Mouse (Mus musculus) B cell, adult 67 days (primary cell): ENCODE measurements around the gene Asic1. TPM values are rescaled to one million over a fixed set of nuclear protein-coding genes. Genes with fewer than 3 reads are reported as not detected.

Experiments
- total RNA-seq, 2 experiments: library from RNA; stranded (reverse); gene quantifications; 4 replicates each; pipeline ENCODE4 v1.2.4; 2023

The Asic1 gene
- not detected for total RNA-seq

DNA sequence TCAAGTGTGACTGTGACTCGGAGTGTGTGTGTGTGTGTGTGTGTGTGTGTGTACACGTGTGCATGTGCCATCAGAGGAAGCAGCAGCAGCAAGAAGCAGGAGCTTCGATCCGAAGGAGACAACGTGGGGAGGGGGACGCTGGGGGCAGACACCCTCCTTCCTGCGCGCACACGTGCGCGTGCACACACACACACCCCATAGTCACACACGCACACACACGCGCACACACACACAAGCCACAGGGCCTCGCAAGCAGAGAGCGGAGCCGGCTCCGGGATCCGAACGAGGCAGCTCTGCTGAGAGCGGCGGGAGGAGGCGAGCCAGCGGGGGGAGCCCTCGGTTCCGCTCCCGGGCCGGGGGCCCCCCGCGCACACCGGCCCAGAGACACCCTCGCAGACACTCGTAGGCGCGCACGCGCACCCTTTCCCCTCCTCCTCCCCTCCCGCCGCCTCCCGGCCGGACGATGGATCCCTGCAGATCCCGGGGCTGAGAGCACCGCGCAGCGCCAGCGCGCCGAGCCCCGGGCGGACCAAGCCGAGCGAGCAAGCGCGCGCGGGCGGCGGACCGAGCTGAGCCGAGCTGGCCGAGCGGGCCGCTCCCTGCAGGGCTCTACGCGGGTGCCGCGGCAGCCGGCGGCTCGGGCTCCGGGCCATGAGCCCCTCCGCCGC lies at the start of gene Asic1:
Gene Asic1, plus strand, starts transcription at position 215 of the 668 bp plus-strand sequence.

DNA sequence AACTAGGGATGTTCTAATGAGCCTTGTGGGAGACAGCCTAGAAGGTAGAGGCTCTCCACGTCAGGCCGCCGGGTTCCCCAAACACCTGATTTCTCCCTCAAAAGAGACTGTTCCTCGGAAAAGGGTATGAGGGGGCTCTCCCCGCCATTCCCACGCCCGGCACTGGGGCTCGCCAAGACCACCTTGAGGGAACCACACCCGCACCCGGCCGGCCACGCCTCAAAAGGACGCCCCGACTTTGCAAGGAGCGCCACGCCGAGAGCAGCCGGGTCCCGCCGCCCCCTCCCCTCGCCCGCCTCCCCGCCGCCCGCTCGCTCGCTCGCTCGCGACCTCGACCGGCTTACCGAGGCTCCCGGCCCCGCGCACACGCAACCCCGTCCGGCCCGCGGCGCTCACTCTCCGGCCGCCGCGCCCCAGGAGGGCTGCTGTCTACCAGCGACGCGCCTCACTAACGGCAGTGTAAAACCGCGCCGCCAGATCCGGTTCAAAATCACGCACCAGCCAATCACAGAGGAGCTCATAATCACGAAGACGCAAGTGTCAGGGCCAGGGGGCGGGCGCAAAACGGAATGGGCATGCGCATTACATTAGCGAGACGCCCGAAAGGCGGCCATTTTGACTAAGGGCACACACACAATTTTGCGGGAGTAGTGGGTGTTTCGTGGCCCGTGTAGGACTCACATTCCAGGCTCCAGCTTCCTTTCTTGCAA lies 18.9 kb upstream of the Asic1 start, which contains the start of gene Racgap1:
Gene Racgap1, minus strand, starts transcription at position 494 of the 710 bp plus-strand sequence.

DNA sequence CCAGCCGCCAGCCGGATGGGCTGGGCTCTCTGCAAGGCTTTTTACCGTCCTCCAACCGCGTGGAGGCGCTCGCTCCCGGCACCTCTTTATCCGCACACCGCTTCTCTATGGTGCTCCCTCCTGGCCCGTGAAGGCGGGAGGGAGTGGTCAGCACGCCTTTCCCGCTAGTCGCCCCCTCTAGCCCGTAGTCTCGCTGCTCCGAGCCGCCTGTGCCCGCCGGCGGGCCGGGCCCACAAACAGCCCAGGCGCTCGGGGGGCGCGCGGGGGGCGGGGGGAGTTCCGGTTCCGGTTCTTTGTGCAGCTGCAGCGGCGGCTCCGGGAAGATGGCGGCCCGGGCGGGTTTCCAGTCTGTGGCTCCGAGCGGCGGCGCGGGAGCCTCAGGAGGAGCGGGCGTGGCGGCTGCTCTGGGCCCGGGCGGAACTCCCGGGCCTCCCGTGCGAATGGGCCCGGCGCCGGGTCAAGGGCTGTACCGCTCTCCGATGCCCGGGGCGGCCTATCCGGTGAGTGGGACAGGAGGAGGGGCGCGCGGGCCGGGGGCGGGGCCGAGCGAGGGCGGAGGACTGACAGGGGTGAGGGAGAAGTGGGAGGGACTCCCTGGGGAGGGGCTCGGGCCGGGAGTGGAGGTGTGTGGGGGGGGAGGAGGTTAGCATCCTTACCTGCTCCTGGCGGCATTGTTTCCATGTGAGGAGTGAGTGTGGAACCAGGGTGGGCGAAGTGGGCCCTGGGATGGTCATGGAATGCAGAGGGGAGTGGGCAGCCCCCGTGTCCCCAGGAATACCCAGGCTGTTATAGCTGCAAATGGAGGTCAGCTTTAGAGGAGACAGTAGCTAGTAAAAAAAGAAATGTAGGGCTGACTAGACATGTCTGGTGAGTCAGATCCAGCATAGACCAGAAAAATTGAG lies 32.1 kb downstream of the Asic1 start, which contains the start of gene Smarcd1:
Gene Smarcd1, plus strand, starts transcription at position 131 of the 902 bp plus-strand sequence.

DNA sequence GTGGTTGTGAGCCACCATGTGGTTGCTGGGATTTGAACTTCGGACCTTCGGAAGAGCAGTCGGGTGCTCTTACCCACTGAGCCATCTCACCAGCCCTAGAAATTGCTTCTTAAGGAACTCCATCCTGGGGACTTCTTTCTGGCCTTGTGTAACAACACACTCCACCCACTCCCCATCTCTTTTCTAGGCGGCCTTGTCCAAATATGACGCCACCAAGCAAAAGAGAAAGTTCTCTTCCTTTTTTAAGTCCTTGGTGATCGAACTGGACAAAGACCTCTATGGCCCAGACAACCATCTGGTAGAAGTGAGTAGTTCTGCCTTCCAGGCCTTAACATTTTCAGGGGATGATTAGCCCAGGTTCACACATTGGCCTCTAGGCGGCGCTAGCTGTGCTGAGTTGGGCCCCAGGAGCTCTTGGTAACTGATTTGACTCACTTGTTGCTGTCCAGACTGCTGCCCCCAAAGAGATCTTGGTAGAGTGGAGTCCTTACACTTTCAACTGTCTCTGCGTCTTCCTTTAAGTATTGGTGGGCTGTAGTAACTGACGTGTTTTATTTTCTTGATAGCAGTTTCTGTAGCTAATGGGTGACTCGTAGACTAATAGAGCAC lies 35.4 kb downstream of the Asic1 start, which contains the start of gene Gm17349:
Gene Gm17349, minus strand, starts transcription at position 51 of the 609 bp plus-strand sequence.

DNA sequence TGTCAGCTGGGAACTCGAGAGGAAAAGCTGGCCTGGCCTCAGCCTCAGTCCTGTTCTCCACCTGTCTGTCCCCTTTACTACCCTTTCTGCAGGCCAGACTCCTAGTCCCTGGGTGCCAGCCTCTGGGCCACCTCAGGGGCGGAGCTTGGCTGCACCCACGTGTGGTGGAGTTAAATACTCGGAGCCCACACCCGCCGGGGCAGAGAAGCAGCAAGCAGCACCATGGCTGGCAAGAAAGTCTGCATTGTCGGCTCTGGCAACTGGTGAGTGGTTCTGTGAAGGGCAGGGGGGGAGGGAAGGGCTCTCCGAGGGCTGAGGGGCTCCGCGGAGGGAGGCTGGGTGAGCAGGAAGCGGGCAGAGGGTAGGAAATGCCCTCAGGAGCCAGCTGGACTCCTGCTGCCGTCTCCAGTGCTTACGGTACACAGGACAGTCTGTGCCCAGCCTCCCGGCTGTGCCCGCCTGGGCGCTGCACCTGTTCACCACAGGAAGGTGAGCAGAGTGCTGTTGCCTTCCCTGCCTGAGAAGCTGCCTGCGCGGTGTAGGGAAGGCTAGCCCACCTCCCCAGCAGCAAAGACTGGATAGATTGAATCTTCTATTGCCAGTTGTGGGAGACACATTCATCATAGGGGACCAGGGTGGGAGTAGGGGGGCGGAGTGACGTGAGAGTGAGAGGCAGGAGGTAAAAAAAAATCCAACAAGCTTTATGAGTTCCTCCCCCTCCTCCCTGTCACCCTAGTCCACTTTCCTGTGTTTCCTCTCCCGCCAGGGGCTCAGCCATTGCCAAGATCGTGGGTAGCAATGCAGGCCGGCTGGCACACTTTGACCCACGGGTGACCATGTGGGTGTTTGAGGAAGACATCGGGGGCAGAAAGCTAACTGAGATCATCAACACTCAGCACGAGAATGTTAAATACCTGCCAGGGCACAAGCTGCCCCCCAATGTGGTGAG lies 47.5 kb downstream of the Asic1 start, which contains the start of gene Gpd1:
Gene Gpd1, plus strand, starts transcription at position 130 of the 949 bp plus-strand sequence.

DNA sequence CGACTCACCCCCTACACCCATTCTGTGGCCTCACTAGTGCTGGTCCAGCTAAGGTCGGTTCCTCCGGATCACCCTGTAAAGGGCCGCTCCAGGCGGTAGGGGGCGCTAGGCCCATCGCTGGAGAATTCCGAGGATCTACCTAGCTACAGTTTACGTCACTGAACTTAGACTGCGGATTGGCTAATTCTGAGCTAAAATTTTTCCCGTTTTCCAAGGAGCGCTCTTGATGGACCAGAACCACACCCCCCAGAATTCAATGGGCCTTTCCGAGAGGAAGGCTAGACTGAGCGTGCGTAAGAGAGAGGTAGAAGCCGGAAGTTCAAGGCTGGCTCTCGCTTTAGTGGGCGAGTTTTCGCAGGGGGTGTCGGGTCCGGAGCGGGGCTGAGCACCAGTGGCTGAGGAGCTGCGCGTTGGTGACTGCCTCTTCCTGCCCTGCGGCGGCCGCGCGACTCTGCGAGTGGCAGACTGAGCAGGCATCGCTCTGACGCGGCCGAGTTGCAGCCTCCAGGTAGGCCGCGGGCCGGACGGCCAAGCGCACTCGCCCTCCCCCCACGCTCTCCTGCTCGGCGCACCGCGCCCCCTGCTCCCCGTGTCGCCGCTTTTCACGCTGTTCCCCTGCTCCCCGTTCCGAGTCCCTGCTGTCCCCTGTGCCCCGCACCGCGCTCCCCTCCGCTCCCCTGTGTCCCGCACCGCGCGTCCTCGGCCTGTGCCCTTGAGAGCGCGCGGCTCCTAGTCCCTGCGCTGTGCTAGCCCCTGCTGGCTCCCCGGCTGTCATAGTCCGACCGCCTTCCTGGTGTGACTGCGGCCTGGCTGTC lies 55.4 kb downstream of the Asic1 start, which contains the start of gene Cox14:
Gene Cox14, plus strand, starts transcription at position 278 of the 815 bp plus-strand sequence.

Other genes starting within 250 kb of the Asic1 start
- 1 to 10 TPM; 6.8 to 8.1 TPM for gene Nckap5l, start 212.6 kb upstream of the Asic1 start, total RNA-seq
- gene Bcdin3d, start 195.6 kb upstream of the Asic1 start, total RNA-seq = 10 to 100 TPM in 1 of 2 experiments, 1 to 10 TPM in 1; 8.0 to 11.9 TPM
- not detected for gene Faim2, start 142.2 kb upstream of the Asic1 start, total RNA-seq
- gene Aqp2, start 91.3 kb upstream of the Asic1 start, total RNA-seq = not detected
- gene Aqp5, start 79.6 kb upstream of the Asic1 start, total RNA-seq = not detected
- gene Aqp6, start 69.0 kb upstream of the Asic1 start, total RNA-seq = not detected
- 1 to 10 TPM; 4.6 to 6.1 TPM for gene Racgap1, start 18.7 kb upstream of the Asic1 start, total RNA-seq
- gene Smarcd1, start 31.8 kb downstream of the Asic1 start, total RNA-seq = 10 to 100 TPM; 60.5 to 72.8 TPM
- gene Gm17349, start 35.1 kb downstream of the Asic1 start, total RNA-seq = 1 to 10 TPM; 6.1 to 6.7 TPM
- gene Gpd1, start 47.1 kb downstream of the Asic1 start, total RNA-seq = under 1 TPM; 0.67 to 0.98 TPM
- gene Cox14, start 55.2 kb downstream of the Asic1 start, total RNA-seq = 10 to 100 TPM; 47.2 to 48.6 TPM
- 10 to 100 TPM; 56.3 to 59.3 TPM for gene Cers5, start 102.5 kb downstream of the Asic1 start, total RNA-seq
- under 1 TPM; 0.47 to 0.78 TPM for gene Lima1, start 205.1 kb downstream of the Asic1 start, total RNA-seq